ENCODE assay signal across 7 mouse cellular contexts in the genomic region with DNA sequence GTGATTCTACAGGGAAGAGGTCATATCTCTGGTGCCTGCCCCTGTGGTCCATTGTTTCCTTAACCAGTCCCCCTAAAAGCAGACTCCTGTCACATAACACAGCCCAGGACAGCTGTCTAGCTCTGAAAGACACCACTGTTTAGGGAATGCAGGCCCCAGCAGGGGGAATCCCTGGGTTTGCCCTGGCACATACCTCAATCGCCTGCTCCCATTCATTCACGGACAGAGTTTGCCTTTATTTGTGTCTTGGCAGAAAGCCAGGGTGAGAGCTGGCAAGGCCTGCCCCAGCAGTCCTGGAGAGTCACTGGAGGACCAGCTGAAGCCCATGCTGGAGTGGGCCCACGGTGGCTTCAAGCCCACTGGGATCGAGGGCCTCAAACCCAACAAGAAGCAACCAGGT. TPM values are rescaled to one million over a fixed set of nuclear protein-coding genes. Genes with fewer than 3 reads are reported as not detected.
DNase-seq lines count a peak whose midpoint lies in the region; ATAC-seq and TF ChIP-seq lines count a peak whose summit lies in the region.

No protein-coding gene starts in this region.

- H3K27ac ChIP-seq in limb, embryonic 14.5 days (replicated peaks; ENCODE audit: low read depth, low read length), result 0 out of 2 replicates have a peak overlapping the region, but pooled peaks have one; percentile 63
- peak overlapping the region; percentile 68 for H3K27ac ChIP-seq in midbrain, embryonic 16.5 days (ENCODE audit: low read length)

- H3K9me3 ChIP-seq in limb, embryonic 14.5 days (ENCODE audit: control insufficient read depth, low read length), result no peaks in the 10 kb centered on the region
- no peaks in the 10 kb centered on the region for H3K9me3 ChIP-seq in midbrain, embryonic 16.5 days (replicated peaks; ENCODE audit: control insufficient read depth, low read length, poor library complexity, severe bottlenecking)

- peak; percentile 75 for ATAC-seq in limb, embryonic 14.5 days (ENCODE audit: low FRiP score, low read depth)
- peak; percentile 91 for ATAC-seq in midbrain, embryonic 16.5 days

- H3K36me3 ChIP-seq in limb, embryonic 14.5 days (ENCODE audit: control insufficient read depth, insufficient read depth, low read length), result no peaks in the 10 kb centered on the region
- H3K36me3 ChIP-seq in midbrain, embryonic 16.5 days (ENCODE audit: control insufficient read depth, insufficient read depth, low read length), result no peaks in the 10 kb centered on the region

- DNase-seq in adrenal gland, adult 8-10 months, result peak; percentile 22
- peak; percentile 79 to 85 for DNase-seq in cerebellum, postnatal 10 days
- DNase-seq in gastrocnemius, postnatal 14 days, result peak; percentile 52
- DNase-seq in kidney, adult 9 months, result peak; percentile 6
- peak; percentile 34 for DNase-seq in limb, embryonic 14.5 days (ENCODE audit: low spot score)
- peak; percentile 22 for DNase-seq in urinary bladder, adult 2 months (ENCODE audit: low spot score)

- H3K4me1 ChIP-seq in limb, embryonic 14.5 days (ENCODE audit: control insufficient read depth, insufficient read depth, low read length), result 0 out of 2 replicates have a peak, but pooled peaks cover 3% of the 10 kb centered on the region
- no peaks in the 10 kb centered on the region; the same call in 1 of the 2 replicates for H3K4me1 ChIP-seq in midbrain, embryonic 16.5 days (ENCODE audit: control insufficient read depth, insufficient read depth, low read length)

- intact Hi-C loops in gastrocnemius, postnatal 14 days (cut with DNase I; ENCODE audit: low total_unique reads), result loop anchor here (5.0 kb wide), 1 partner anchor 139 kb away; no protein-coding TSS in a partner anchor

- 53% methylated on average over 4 of the region's 4 CpGs for WGBS in limb, embryonic 14.5 days
- WGBS in midbrain, embryonic 16.5 days, result 14% methylated on average over 4 of the region's 4 CpGs

- H3K27me3 ChIP-seq in limb, embryonic 14.5 days (ENCODE audit: control insufficient read depth, insufficient read depth, low read length), result no peaks in the 10 kb centered on the region
- H3K27me3 ChIP-seq in midbrain, embryonic 16.5 days (ENCODE audit: control insufficient read depth, insufficient read depth, low read depth, low read length), result no peaks in the 10 kb centered on the region

- no peak for TF ChIP-seq POLR2A in limb, embryonic 14.5 days (IDR thresholded peaks at IDR 0.05; ENCODE audit: borderline replicate concordance, extremely low read depth, insufficient read depth, insufficient read length)

- no peak overlapping the region for H3K4me3 ChIP-seq in limb, embryonic 14.5 days (replicated peaks; ENCODE audit: low read length)
- H3K4me3 ChIP-seq in midbrain, embryonic 16.5 days (ENCODE audit: low read depth, low read length), result no peak overlapping the region

- H3K4me2 ChIP-seq in limb, embryonic 14.5 days (replicated peaks; ENCODE audit: low read depth, low read length, severe bottlenecking), result no peak overlapping the region
- no peak overlapping the region for H3K4me2 ChIP-seq in midbrain, embryonic 16.5 days (ENCODE audit: low read length)

- H3K9ac ChIP-seq in limb, embryonic 14.5 days (ENCODE audit: low read depth, low read length, severe bottlenecking), result no peak overlapping the region
- no peak overlapping the region for H3K9ac ChIP-seq in midbrain, embryonic 16.5 days (ENCODE audit: low read depth, low read length)

RNA-seq across cellular contexts. Expression of gene Dnmt3c, which starts 16.8 kb away (rescaled TPM):
- total RNA-seq in adrenal gland, adult 8-10 months (2022), result not detected
- total RNA-seq in gastrocnemius, postnatal 14 days (2021), result not detected
- 0.06 and 0.10 TPM in 2 replicates for polyA plus RNA-seq in limb, embryonic 14.5 days (2012; rRNA removed)
- polyA plus RNA-seq in limb, embryonic 14.5 days (2014; fragmentation: Nextera tagmentation; extraction: Ambion mirVana), result 0.08 and 0.10 TPM in 2 replicates
- not detected in 2 replicates for polyA plus RNA-seq in midbrain, embryonic 16.5 days (2015; fragmentation: Nextera tagmentation; extraction: Ambion mirVana)
- polyA plus RNA-seq in urinary bladder, adult 2 months (2012; rRNA removed), result not detected in 2 replicates

RNA-seq across cellular contexts. Expression of gene Mapre1, which starts 27.8 kb away (rescaled TPM):
- total RNA-seq in adrenal gland, adult 8-10 months (2022), result 100 to 1,000 TPM in 3 of 4 experiments, 10 to 100 TPM in 1; 72.9 to 117 (median 101) TPM
- total RNA-seq in gastrocnemius, postnatal 14 days (2021), result 10 to 100 TPM; 53.2 to 63.9 TPM
- polyA plus RNA-seq in limb, embryonic 14.5 days (2012; rRNA removed), result 30.2 and 36.1 TPM in 2 replicates
- polyA plus RNA-seq in limb, embryonic 14.5 days (2014; fragmentation: Nextera tagmentation; extraction: Ambion mirVana), result 194 and 203 TPM in 2 replicates
- 411 and 428 TPM in 2 replicates for polyA plus RNA-seq in midbrain, embryonic 16.5 days (2015; fragmentation: Nextera tagmentation; extraction: Ambion mirVana)
- 37.1 and 43.2 TPM in 2 replicates for polyA plus RNA-seq in urinary bladder, adult 2 months (2012; rRNA removed)

Comparison
In these comparisons a context has a peak if more than half of its experiments do, and no peak if none do; other contexts are left out.
1. DNase-seq: peak in every context shown above with its lines; median percentile 82 in cerebellum, postnatal 10 days; 52 in gastrocnemius, postnatal 14 days; 34 in limb, embryonic 14.5 days; 22 in adrenal gland, adult 8-10 months; 22 in urinary bladder, adult 2 months; 6 in kidney, adult 9 months.